Mouse (Mus musculus) kidney, adult 10 weeks (tissue): ENCODE data around the gene Pdcd6. TPM values are rescaled to one million over a fixed set of nuclear protein-coding genes. Genes with fewer than 3 reads are reported as not detected.

Source experiments
- polyA plus RNA-seq: library from polyadenylated mRNA; stranded (reverse); fragments of 350-450 nt; fragmentation: Illumina TruSeq; extraction: RNeasy Lipid Tissue Mini Kit (QIAGEN cat#74804); gene quantifications from one replicate; pipeline ENCODE4 v1.2.3, GENCODE M21; 2014; ENCODE audit warnings: low read depth, low replicate concordance

Gene Pdcd6
- polyA plus RNA-seq: 134 TPM

GRCm38 (mm10) chr13:74317170-74317849 is at the start of gene Pdcd6:
Gene Pdcd6, minus strand, starts transcription at chr13:74317580.

GRCm38 (mm10) chr13:74363859-74364235 is 46.5 kb upstream of the Pdcd6 start, which contains the start of gene Lrrc14b:
Gene Lrrc14b, minus strand, starts transcription at chr13:74364005.

GRCm38 (mm10) chr13:74349566-74350434 is 32.4 kb upstream of the Pdcd6 start, which contains the start of the genes Sdha and Ccdc127:
Gene Sdha, minus strand, starts transcription at chr13:74350280.
Gene Ccdc127, plus strand, starts transcription at chr13:74350309.

GRCm38 (mm10) chr13:74292167-74292566 is 25.2 kb downstream of the Pdcd6 start, which contains the start of gene Ahrr:
Gene Ahrr, minus strand, starts transcription at chr13:74292331.

Other genes starting within 250 kb of the Pdcd6 start
- gene Slc9a3, start 196.1 kb downstream of the Pdcd6 start, polyA plus RNA-seq: 59.2 TPM
- gene Exoc3, start 108.8 kb downstream of the Pdcd6 start, polyA plus RNA-seq: 34.7 TPM
- gene Ahrr, start 25.2 kb downstream of the Pdcd6 start, polyA plus RNA-seq: 0.81 TPM
- 637 TPM for gene Sdha, start 32.7 kb upstream of the Pdcd6 start, polyA plus RNA-seq
- gene Ccdc127, start 32.7 kb upstream of the Pdcd6 start, polyA plus RNA-seq: 17.9 TPM
- 1.7 TPM for gene Lrrc14b, start 46.4 kb upstream of the Pdcd6 start, polyA plus RNA-seq
- 21.3 TPM for gene Zfp72, start 73.3 kb upstream of the Pdcd6 start, polyA plus RNA-seq
- gene Ftl1-ps1, start 82.1 kb upstream of the Pdcd6 start, polyA plus RNA-seq: 8.0 TPM
- gene Zfp825, start 176.4 kb upstream of the Pdcd6 start, polyA plus RNA-seq: 47.8 TPM